Comparison of ENCODE assay signal across 8 mouse cellular contexts in the genomic region with DNA sequence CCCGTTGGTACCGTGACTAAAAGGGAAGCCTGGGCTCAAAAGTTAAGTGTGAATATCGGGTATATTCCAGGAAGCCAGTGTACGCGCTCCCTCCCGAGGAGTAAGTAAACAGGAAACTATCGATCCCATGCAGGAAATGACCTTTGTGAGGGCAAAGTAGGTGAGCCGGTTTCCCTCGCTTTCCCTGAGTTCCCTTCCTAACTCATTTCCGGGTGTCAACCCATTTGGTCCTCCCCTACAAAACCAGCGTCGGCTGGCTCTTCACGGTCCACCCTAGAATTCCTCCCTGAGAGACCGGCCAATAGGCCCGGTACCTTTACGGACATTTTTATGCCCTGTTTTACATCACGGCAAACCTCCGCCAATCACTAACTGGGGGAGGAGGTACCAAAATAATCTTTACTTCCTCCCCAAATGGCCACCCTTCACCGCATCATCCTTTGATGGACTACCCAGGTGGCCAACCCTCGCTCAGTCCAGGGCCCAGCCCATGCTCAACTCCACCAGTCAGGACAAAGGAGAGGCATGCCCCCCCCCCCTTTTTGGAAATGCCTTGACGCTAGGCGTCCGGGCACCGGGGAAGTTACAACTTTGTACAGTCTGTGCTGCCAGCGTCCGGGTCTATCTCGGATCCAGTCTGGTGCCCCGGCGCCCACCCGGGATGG. TPM values are rescaled to one million over a fixed set of nuclear protein-coding genes. Genes with fewer than 3 reads are reported as not detected.
DNase-seq lines count a peak whose midpoint lies in the region; ATAC-seq and TF ChIP-seq lines count a peak whose summit lies in the region.

No protein-coding gene starts in this region.

- under 1% methylated on average over 30 of the region's 30 CpGs for WGBS in heart, embryonic 10.5 days
- under 1% methylated on average over 29 of the region's 30 CpGs for WGBS in kidney, embryonic 15.5 days

- peak; percentile 99 for DNase-seq in A20 (ENCODE audit: low read depth, low spot score)
- DNase-seq in heart, embryonic 10.5 days (ENCODE audit: low spot score) = peak; percentile 99
- peak; percentile 97 for DNase-seq in liver
- peak; percentile 94 to 95 for DNase-seq in spleen, postnatal 4 days (ENCODE audit: low spot score in 2 of 2)

- peak overlapping the region; percentile 69 for H3K9ac ChIP-seq in kidney, embryonic 15.5 days

- no peak for TF ChIP-seq CTCF in bone marrow macrophage, adult 2 months (IDR thresholded peaks at IDR 0.05; ENCODE audit: low read depth, low read length)
- no peak for TF ChIP-seq CTCF in embryonic fibroblast, embryonic 13.5 days (IDR thresholded peaks at IDR 0.05; ENCODE audit: borderline replicate concordance, insufficient read depth, low read length)

- H3K36me3 ChIP-seq in heart, embryonic 10.5 days = no peaks in the 10 kb centered on the region
- no peaks in the 10 kb centered on the region for H3K36me3 ChIP-seq in kidney, embryonic 15.5 days

- peak overlapping the region; percentile 92 for H3K27ac ChIP-seq in bone marrow macrophage, adult 2 months (ENCODE audit: insufficient read depth, low read depth, low read length)
- peak overlapping the region; percentile 96 for H3K27ac ChIP-seq in embryonic fibroblast, embryonic 13.5 days (ENCODE audit: insufficient read depth, low read length)
- H3K27ac ChIP-seq in heart, embryonic 10.5 days = peak overlapping the region; percentile 98
- peak overlapping the region; percentile 100 for H3K27ac ChIP-seq in kidney, embryonic 15.5 days

- H3K4me2 ChIP-seq in kidney, embryonic 15.5 days = peak overlapping the region; percentile 70

- no peak for TF ChIP-seq POLR2A in bone marrow macrophage, adult 2 months (IDR thresholded peaks at IDR 0.05; ENCODE audit: borderline replicate concordance, low read depth, low read length)
- peak; percentile 72 for TF ChIP-seq POLR2A in embryonic fibroblast, embryonic 13.5 days (IDR thresholded peaks at IDR 0.05; ENCODE audit: low read depth, low read length)

- peaks cover 20% of the 10 kb centered on the region for H3K4me1 ChIP-seq in bone marrow macrophage, adult 2 months (ENCODE audit: control insufficient read depth, insufficient read depth, low read length)
- H3K4me1 ChIP-seq in embryonic fibroblast, embryonic 13.5 days (ENCODE audit: control insufficient read depth, insufficient read depth, low read length) = no peaks in the 10 kb centered on the region
- H3K4me1 ChIP-seq in heart, embryonic 10.5 days = peaks cover 7% of the 10 kb centered on the region
- H3K4me1 ChIP-seq in kidney, embryonic 15.5 days = peaks cover 10% of the 10 kb centered on the region

- peak; percentile 99 for ATAC-seq in kidney, embryonic 15.5 days (replicated peaks; ENCODE audit: low FRiP score)
- peak; percentile 93 for ATAC-seq in monocyte, adult 5-6 weeks (replicated peaks; ENCODE audit: insufficient number of reproducible peaks, low FRiP score, low TSS enrichment, poor library complexity, severe bottlenecking)

- no peaks in the 10 kb centered on the region for H3K9me3 ChIP-seq in heart, embryonic 10.5 days
- no peaks in the 10 kb centered on the region for H3K9me3 ChIP-seq in kidney, embryonic 15.5 days (replicated peaks)

- H3K4me3 ChIP-seq in bone marrow macrophage, adult 2 months (ENCODE audit: insufficient read depth, low read length) = peak overlapping the region; percentile 80
- H3K4me3 ChIP-seq in embryonic fibroblast, embryonic 13.5 days (ENCODE audit: insufficient read depth, low read length) = peak overlapping the region; percentile 83
- H3K4me3 ChIP-seq in heart, embryonic 10.5 days = peak overlapping the region; percentile 81
- H3K4me3 ChIP-seq in kidney, embryonic 15.5 days (replicated peaks) = peak overlapping the region; percentile 73

- no peaks in the 10 kb centered on the region for H3K27me3 ChIP-seq in heart, embryonic 10.5 days (ENCODE audit: insufficient read depth, poor library complexity, severe bottlenecking)
- H3K27me3 ChIP-seq in kidney, embryonic 15.5 days = no peaks in the 10 kb centered on the region

RNA-seq across cellular contexts. Expression of a gene that starts 9.0 kb away (rescaled TPM):
- polyA plus RNA-seq in bone marrow macrophage, adult 2 months (2012; ENCODE audit: insufficient read depth, insufficient read length, missing spikeins) = 30.3 and 34.4 TPM in 2 replicates
- 19.8 and 23.7 TPM in 2 replicates for polyA plus RNA-seq in embryonic fibroblast, embryonic 13.5 days (2011; ENCODE audit: insufficient read length, low read depth, missing spikeins)
- 4.8 and 4.9 TPM in 2 replicates for polyA plus RNA-seq in heart, embryonic 10.5 days (2016; fragmentation: Nextera tagmentation; extraction: Ambion mirVana)
- polyA plus RNA-seq in kidney, embryonic 15.5 days (2015; fragmentation: Nextera tagmentation; extraction: Ambion mirVana) = 6.0 and 6.3 TPM in 2 replicates
- total RNA-seq in monocyte, adult 5-6 weeks (2017) = 17.1 to 28.8 TPM (median 25.1 TPM) in 3 replicates

RNA-seq across cellular contexts. Expression of a gene that starts 9.3 kb away (rescaled TPM):
- polyA plus RNA-seq in bone marrow macrophage, adult 2 months (2012; ENCODE audit: insufficient read depth, insufficient read length, missing spikeins) = 5.8 and 6.4 TPM in 2 replicates
- polyA plus RNA-seq in embryonic fibroblast, embryonic 13.5 days (2011; ENCODE audit: insufficient read length, low read depth, missing spikeins) = 4.9 and 6.1 TPM in 2 replicates
- polyA plus RNA-seq in heart, embryonic 10.5 days (2016; fragmentation: Nextera tagmentation; extraction: Ambion mirVana) = 55.8 and 85.3 TPM in 2 replicates
- 7.8 and 10.4 TPM in 2 replicates for polyA plus RNA-seq in kidney, embryonic 15.5 days (2015; fragmentation: Nextera tagmentation; extraction: Ambion mirVana)
- total RNA-seq in monocyte, adult 5-6 weeks (2017) = 57.5 to 73.6 TPM (median 60.1 TPM) in 3 replicates

RNA-seq across cellular contexts. Expression of a gene that starts 45.2 kb away (rescaled TPM):
- 718 and 808 TPM in 2 replicates for polyA plus RNA-seq in bone marrow macrophage, adult 2 months (2012; ENCODE audit: insufficient read depth, insufficient read length, missing spikeins)
- polyA plus RNA-seq in embryonic fibroblast, embryonic 13.5 days (2011; ENCODE audit: insufficient read length, low read depth, missing spikeins) = 1.3 and 2.3 TPM in 2 replicates
- 0.74 and 0.85 TPM in 2 replicates for polyA plus RNA-seq in heart, embryonic 10.5 days (2016; fragmentation: Nextera tagmentation; extraction: Ambion mirVana)
- polyA plus RNA-seq in kidney, embryonic 15.5 days (2015; fragmentation: Nextera tagmentation; extraction: Ambion mirVana) = 1.9 and 2.1 TPM in 2 replicates
- 1.8 to 13.4 TPM (median 9.7 TPM) in 3 replicates for total RNA-seq in monocyte, adult 5-6 weeks (2017)

Comparison
In these comparisons a context has a peak if more than half of its experiments do, and no peak if none do; other contexts are left out.
1. Peak in every context shown above with its lines: DNase-seq, ATAC-seq, H3K4me3 ChIP-seq and H3K27ac ChIP-seq.
2. RNA of a gene that starts 45.2 kb away (polyA plus RNA-seq): 718 to 808 TPM in bone marrow macrophage, adult 2 months; 1.3 to 2.3 TPM in embryonic fibroblast, embryonic 13.5 days, 1.9 to 2.1 TPM in kidney, embryonic 15.5 days and 0.74 to 0.85 TPM in heart, embryonic 10.5 days; every median in the first group is over 100 times any median in the second.